Mouse (Mus musculus) neural tube, embryonic 12.5 days (tissue): ENCODE data around the gene Slc41a3. TPM values are rescaled to one million over a fixed set of nuclear protein-coding genes. Genes with fewer than 3 reads are reported as not detected.

ENCODE experiments used
- ATAC-seq: fragments of 200-750 bp; cut with Nextera tagmentation; 2 replicates; pipeline ENCODE4 v1.8.0; 2017; ENCODE audit warnings: low read depth, mild to moderate bottlenecking, moderate TSS enrichment, moderate library complexity; ENCODE audit not compliant: low FRiP score
- H3K27ac ChIP-seq: fragments of 300-500 bp; sonication (generic); 2 replicates; pipeline ENCODE4 v1.5.1; 2016
- H3K27me3 ChIP-seq: fragments of 300-500 bp; sonication (generic); replicated peaks from 2 replicates; pipeline ENCODE4 v1.6.1; 2016; ENCODE audit warnings: mild to moderate bottlenecking
- H3K36me3 ChIP-seq: fragments of 300-500 bp; sonication (generic); 2 replicates; pipeline ENCODE4 v1.6.1; 2016; ENCODE audit warnings: mild to moderate bottlenecking
- H3K4me1 ChIP-seq: fragments of 300-500 bp; sonication (generic); 2 replicates; pipeline ENCODE4 v1.6.1; 2016
- H3K4me2 ChIP-seq: fragments of 300-500 bp; sonication (generic); replicated peaks from 2 replicates; pipeline ENCODE4 v1.6.1; 2016; ENCODE audit warnings: mild to moderate bottlenecking
- H3K4me3 ChIP-seq: fragments of 300-500 bp; sonication (generic); 2 replicates; pipeline ENCODE4 v1.5.1; 2016
- H3K9ac ChIP-seq: fragments of 300-500 bp; sonication (generic); 2 replicates; pipeline ENCODE4 v1.6.1; 2016; ENCODE audit warnings: mild to moderate bottlenecking
- H3K9me3 ChIP-seq: fragments of 300-500 bp; sonication (generic); 2 replicates; pipeline ENCODE4 v1.6.1; 2016; ENCODE audit warnings: mild to moderate bottlenecking
- WGBS: fragments of 180-500 bp; shearing (Covaris S2); methylation state at CpG from one replicate; pipeline ENCODE4 v1.1.7; 2016; 5-methylcytosine and 5-hydroxymethylcytosine counted together
- microRNA-seq: library from miRNA; unstranded; fragments of <30 nt; microRNA quantifications from one replicate; pipeline ENCODE4, GENCODE M21; 2017
- polyA plus RNA-seq: library from polyadenylated mRNA; unstranded; fragments of >200 nt; fragmentation: Nextera tagmentation; extraction: Ambion mirVana; gene quantifications from 2 replicates; pipeline ENCODE4 v1.2.1, GENCODE M21; 2016

The Slc41a3 gene
- polyA plus RNA-seq, 1 experiment from 2014 or later = 4.1 TPM

DNA sequence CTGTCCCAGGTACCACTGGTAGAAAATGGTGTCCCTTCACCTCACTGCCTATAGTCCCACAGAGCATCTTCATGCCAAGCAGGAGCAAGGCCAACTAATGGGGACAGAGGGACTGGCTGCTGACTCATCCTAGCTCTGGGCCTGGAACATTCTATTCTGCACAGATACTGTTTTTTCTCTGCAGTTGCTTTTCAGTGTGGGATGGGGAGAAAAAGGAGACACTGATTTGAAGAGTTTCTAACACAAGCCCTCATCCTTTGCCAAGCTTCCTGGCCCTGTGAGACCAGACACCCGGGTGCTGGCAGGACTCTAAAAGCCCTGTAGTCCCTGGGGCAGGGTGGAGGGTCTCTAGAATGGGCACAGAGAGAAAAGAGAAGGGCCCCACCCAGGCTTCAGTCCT is 91.2 kb downstream of the Slc41a3 start:
- no peak for ATAC-seq
- Histone ChIP-seq H3K27ac (no peak overlapping the region), H3K9me3 (no peaks in the 10 kb centered on the region), H3K4me1 (peaks cover 24% of the 10 kb centered on the region), H3K27me3 (no peaks in the 10 kb centered on the region), H3K9ac (no peak overlapping the region), H3K36me3 (peaks cover 32% of the 10 kb centered on the region), H3K4me2 (no peak overlapping the region), H3K4me3 (no peak overlapping the region)
- WGBS = 75% methylated on average over 1 of the region's 1 CpGs

Small RNA genes within 50 kb of the gene (microRNA-seq; reads per million reads assigned to microRNA genes)
- not detected for gene Gm24816

Other genes starting within 250 kb of the Slc41a3 start
- gene Zxdc, start 235.2 kb upstream of the Slc41a3 start, polyA plus RNA-seq = 13.0 and 13.3 TPM in 2 replicates
- gene Cfap100, start 175.9 kb upstream of the Slc41a3 start, polyA plus RNA-seq = 2.1 and 2.9 TPM in 2 replicates
- 6.1 and 6.6 TPM in 2 replicates for gene Klf15, start 142.1 kb upstream of the Slc41a3 start, polyA plus RNA-seq
- gene Aldh1l1, start 118.3 kb upstream of the Slc41a3 start, polyA plus RNA-seq = 9.5 and 9.7 TPM in 2 replicates